Mouse (Mus musculus) liver, postnatal 0 days (tissue): ENCODE data around the gene Slc12a4. TPM values are rescaled to one million over a fixed set of nuclear protein-coding genes. Genes with fewer than 3 reads are reported as not detected.

Experiments
- ATAC-seq: fragments of 200-750 bp; cut with Nextera tagmentation; 2 replicates; pipeline ENCODE4 v1.8.0; 2017; ENCODE audit warnings: mild to moderate bottlenecking, moderate library complexity
- DNase-seq: peaks from one replicate; pipeline ENCODE4 v3.0.0-alpha.2; 2016
- H3K27ac ChIP-seq: fragments of 300-500 bp; sonication (generic); 2 replicates; pipeline ENCODE4 v1.5.1; 2014; ENCODE audit warnings: antibody characterized with exemption, moderate library complexity, mild to moderate bottlenecking, low read depth
- H3K27me3 ChIP-seq: fragments of 300-500 bp; sonication (generic); 2 replicates; pipeline ENCODE4 v1.6.1; 2014; ENCODE audit warnings: low read length, control low read depth, mixed read lengths; ENCODE audit not compliant: insufficient read depth
- H3K36me3 ChIP-seq: fragments of 300-500 bp; sonication (generic); replicated peaks from 2 replicates; pipeline ENCODE4 v1.6.1; 2014; ENCODE audit warnings: mild to moderate bottlenecking, control low read depth, low read length, moderate library complexity, mixed read lengths; ENCODE audit not compliant: insufficient read depth
- H3K4me1 ChIP-seq: fragments of 300-500 bp; sonication (generic); 2 replicates; pipeline ENCODE4 v1.6.1; 2014; ENCODE audit warnings: antibody characterized with exemption, mild to moderate bottlenecking, control low read depth; ENCODE audit not compliant: insufficient read depth
- H3K4me2 ChIP-seq: fragments of 300-500 bp; sonication (generic); 2 replicates; pipeline ENCODE4 v1.6.1; 2014; ENCODE audit warnings: low read depth, mild to moderate bottlenecking, low read length, moderate library complexity, mixed read lengths
- H3K4me3 ChIP-seq: fragments of 300-500 bp; sonication (generic); 2 replicates; pipeline ENCODE4 v1.5.1; 2014; ENCODE audit warnings: low read depth, low read length
- H3K9ac ChIP-seq: fragments of 300-500 bp; sonication (generic); replicated peaks from 2 replicates; pipeline ENCODE4 v1.6.1; 2014; ENCODE audit warnings: mild to moderate bottlenecking, moderate library complexity
- H3K9me3 ChIP-seq: fragments of 300-500 bp; sonication (generic); 2 replicates; pipeline ENCODE4 v1.6.1; 2016; ENCODE audit warnings: mild to moderate bottlenecking, control low read depth, low read length, mixed read lengths
- CTCF ChIP-seq: sonication (generic); IDR thresholded peaks from 2 replicates; pipeline ENCODE4 v1.5.1; 2016; ENCODE audit warnings: antibody characterized with exemption, low read depth
- EP300 ChIP-seq: IDR thresholded peaks from 2 replicates; pipeline ENCODE4 v1.6.1; 2016; ENCODE audit warnings: antibody characterized with exemption, low read depth, mild to moderate bottlenecking
- WGBS: fragments of 180-500 bp; shearing (Covaris S2); extraction: QIAGEN DNeasy Blood & Tissue Kit; methylation state at CpG from one replicate; pipeline ENCODE4 v1.1.7; 2014; ENCODE audit not compliant: insufficient replicate concordance; 5-methylcytosine and 5-hydroxymethylcytosine counted together
- microRNA-seq: library from miRNA; unstranded; fragments of <30 nt; microRNA quantifications from one replicate; pipeline ENCODE4, GENCODE M21; 2016
- polyA plus RNA-seq: library from polyadenylated mRNA; unstranded; fragments of >200 nt; fragmentation: Nextera tagmentation; extraction: Ambion mirVana; gene quantifications from 2 replicates; pipeline ENCODE4 v1.2.1, GENCODE M21; 2015

The Slc12a4 gene
- polyA plus RNA-seq, 1 experiment from 2014 or later: 5.2 TPM

DNA sequence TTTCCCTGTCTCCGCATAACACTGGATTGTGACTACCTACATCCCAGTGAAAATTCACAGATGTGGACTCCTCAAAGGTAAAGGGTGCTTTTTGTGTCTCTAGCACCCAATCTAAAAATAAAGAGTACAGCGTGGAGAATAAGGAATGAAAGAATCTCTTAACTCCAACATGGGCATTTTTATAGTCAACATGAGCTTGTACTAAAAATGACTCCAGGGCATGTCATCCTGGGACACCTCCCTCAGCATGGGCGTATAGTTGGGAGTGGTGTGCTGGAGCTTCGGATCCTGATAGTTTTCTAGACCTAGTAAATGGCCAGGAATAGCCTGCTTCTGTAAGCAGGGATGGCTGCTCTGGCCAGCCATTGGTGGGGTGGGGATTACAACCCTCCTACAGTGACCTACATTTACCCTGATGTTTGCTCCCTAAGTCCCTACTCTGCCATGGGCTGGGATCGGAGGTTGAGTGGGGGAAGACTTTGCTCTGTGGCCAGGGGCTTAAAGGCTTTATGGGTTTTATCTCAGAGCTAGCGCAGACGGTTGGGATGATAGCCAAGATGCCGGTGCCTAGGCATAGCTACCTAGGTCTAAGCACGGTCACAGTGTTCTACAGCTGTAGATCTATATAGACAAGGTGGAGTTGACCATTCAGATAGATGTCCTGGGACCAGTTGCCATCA is 68.0 kb downstream of the Slc12a4 start:
- Histone ChIP-seq H3K27ac (no peak overlapping the region), H3K36me3 (peaks cover 4% of the 10 kb centered on the region), H3K27me3 (no peaks in the 10 kb centered on the region), H3K4me3 (no peak overlapping the region), H3K4me2 (no peak overlapping the region), H3K4me1 (peaks cover 13% of the 10 kb centered on the region), H3K9me3 (no peaks in the 10 kb centered on the region), H3K9ac (no peak overlapping the region)
- no peak for ATAC-seq
- 72% methylated on average over 9 of the region's 9 CpGs for WGBS
- no peak for DNase-seq
- TF ChIP-seq EP300 (no peak), CTCF (no peak)

Small RNAs within 50 kb of the gene (microRNA-seq; reads per million reads assigned to microRNA genes)
- not detected for gene Mir7074

Other genes with a start within 250 kb of the Slc12a4 start
- gene Gfod2, start 207.4 kb downstream of the Slc12a4 start, polyA plus RNA-seq: 2.4 and 2.9 TPM in 2 replicates
- gene Ranbp10, start 138.7 kb downstream of the Slc12a4 start, polyA plus RNA-seq: 18.9 and 20.9 TPM in 2 replicates
- gene Tsnaxip1, start 138.4 kb downstream of the Slc12a4 start, polyA plus RNA-seq: not detected in 2 replicates
- 8.9 and 9.0 TPM in 2 replicates for gene Cenpt, start 112.8 kb downstream of the Slc12a4 start, polyA plus RNA-seq
- 19.6 and 21.5 TPM in 2 replicates for gene Thap11, start 111.0 kb downstream of the Slc12a4 start, polyA plus RNA-seq
- gene Nutf2, start 105.5 kb downstream of the Slc12a4 start, polyA plus RNA-seq: 67.6 and 71.9 TPM in 2 replicates
- gene Edc4, start 85.2 kb downstream of the Slc12a4 start, polyA plus RNA-seq: 5.8 and 7.2 TPM in 2 replicates
- not detected in 2 replicates for gene Nrn1l, start 72.5 kb downstream of the Slc12a4 start, polyA plus RNA-seq
- 11.5 and 11.8 TPM in 2 replicates for gene Pskh1, start 65.7 kb downstream of the Slc12a4 start, polyA plus RNA-seq
- gene Ctrl, start 32.2 kb downstream of the Slc12a4 start, polyA plus RNA-seq: 0.16 and 0.31 TPM in 2 replicates
- 57.1 and 62.0 TPM in 2 replicates for gene Psmb10, start 27.7 kb downstream of the Slc12a4 start, polyA plus RNA-seq
- 322 and 346 TPM in 2 replicates for gene Lcat, start 22.7 kb downstream of the Slc12a4 start, polyA plus RNA-seq
- gene Dpep3, start 13.3 kb upstream of the Slc12a4 start, polyA plus RNA-seq: not detected in 2 replicates
- 8.2 and 9.5 TPM in 2 replicates for gene Dus2, start 25.2 kb upstream of the Slc12a4 start, polyA plus RNA-seq
- gene Dpep2nb, start 39.9 kb upstream of the Slc12a4 start, polyA plus RNA-seq: not detected in 2 replicates
- 13.0 and 14.7 TPM in 2 replicates for gene Ddx28, start 45.8 kb upstream of the Slc12a4 start, polyA plus RNA-seq
- 2.3 TPM in 2 replicates for gene Nfatc3, start 92.7 kb upstream of the Slc12a4 start, polyA plus RNA-seq
- 24.0 and 26.7 TPM in 2 replicates for gene Esrp2, start 170.9 kb upstream of the Slc12a4 start, polyA plus RNA-seq
- gene Pla2g15, start 184.3 kb upstream of the Slc12a4 start, polyA plus RNA-seq: 7.2 and 7.7 TPM in 2 replicates
- 2.6 and 3.2 TPM in 2 replicates for gene Slc7a6, start 202.8 kb upstream of the Slc12a4 start, polyA plus RNA-seq
- gene Slc7a6os, start 244.8 kb upstream of the Slc12a4 start, polyA plus RNA-seq: 12.1 and 12.5 TPM in 2 replicates
- 10.4 and 11.0 TPM in 2 replicates for gene Prmt7, start 244.8 kb upstream of the Slc12a4 start, polyA plus RNA-seq